Mouse (Mus musculus) forebrain, embryonic 11.5 days (tissue): Measurements from ENCODE around the gene Nadk2. TPM values are rescaled to one million over a fixed set of nuclear protein-coding genes. Genes with fewer than 3 reads are reported as not detected.

Source experiments
- ATAC-seq: fragments of 200-750 bp; cut with Nextera tagmentation; replicated peaks from 2 replicates; pipeline ENCODE4 v1.8.0; 2017; ENCODE audit warnings: moderate TSS enrichment; ENCODE audit not compliant: low FRiP score
- DNase-seq: peaks from one replicate; pipeline ENCODE4 v3.0.0-alpha.2; 2017; ENCODE audit warnings: low spot score
- H3K27ac ChIP-seq: fragments of 300-500 bp; sonication (generic); 2 replicates; pipeline ENCODE4 v1.5.1; 2014; ENCODE audit warnings: low read depth, low read length
- H3K27me3 ChIP-seq: fragments of 300-500 bp; sonication (generic); 2 replicates; pipeline ENCODE4 v1.6.1; 2014; ENCODE audit warnings: mild to moderate bottlenecking, low read length, mixed read lengths; ENCODE audit not compliant: control insufficient read depth, insufficient read depth
- H3K36me3 ChIP-seq: fragments of 300-500 bp; sonication (generic); 2 replicates; pipeline ENCODE4 v1.6.1; 2014; ENCODE audit warnings: mild to moderate bottlenecking, low read length, moderate library complexity, mixed read lengths; ENCODE audit not compliant: control insufficient read depth, insufficient read depth
- H3K4me1 ChIP-seq: fragments of 300-500 bp; sonication (generic); replicated peaks from 2 replicates; pipeline ENCODE4 v1.6.1; 2014; ENCODE audit warnings: low read length, mixed read lengths; ENCODE audit not compliant: control insufficient read depth, insufficient read depth
- H3K4me2 ChIP-seq: fragments of 300-500 bp; sonication (generic); 2 replicates; pipeline ENCODE4 v1.6.1; 2014; ENCODE audit warnings: low read depth, mild to moderate bottlenecking, low read length, moderate library complexity, mixed read lengths; ENCODE audit not compliant: severe bottlenecking
- H3K4me3 ChIP-seq: fragments of 300-500 bp; sonication (generic); 2 replicates; pipeline ENCODE4 v1.5.1; 2014; ENCODE audit warnings: low read depth, low read length
- H3K9ac ChIP-seq: fragments of 300-500 bp; sonication (generic); 2 replicates; pipeline ENCODE4 v1.6.1; 2014; ENCODE audit warnings: low read length
- H3K9me3 ChIP-seq: fragments of 300-500 bp; sonication (generic); 2 replicates; pipeline ENCODE4 v1.6.1; 2016; ENCODE audit warnings: low read length, mixed read lengths; ENCODE audit not compliant: control insufficient read depth
- WGBS: fragments of 180-500 bp; shearing (Covaris S2); extraction: QIAGEN DNeasy Blood & Tissue Kit; methylation state at CpG from one replicate; pipeline ENCODE4 v1.1.7; 2014; 5-methylcytosine and 5-hydroxymethylcytosine counted together
- polyA plus RNA-seq: library from polyadenylated mRNA; unstranded; fragments of >200 nt; fragmentation: Nextera tagmentation; extraction: Ambion mirVana; gene quantifications from 2 replicates; pipeline ENCODE4 v1.2.1, GENCODE M21; 2014

Nadk2 gene
- polyA plus RNA-seq, 1 experiment from 2014 or later, result 38.2 TPM

DNA sequence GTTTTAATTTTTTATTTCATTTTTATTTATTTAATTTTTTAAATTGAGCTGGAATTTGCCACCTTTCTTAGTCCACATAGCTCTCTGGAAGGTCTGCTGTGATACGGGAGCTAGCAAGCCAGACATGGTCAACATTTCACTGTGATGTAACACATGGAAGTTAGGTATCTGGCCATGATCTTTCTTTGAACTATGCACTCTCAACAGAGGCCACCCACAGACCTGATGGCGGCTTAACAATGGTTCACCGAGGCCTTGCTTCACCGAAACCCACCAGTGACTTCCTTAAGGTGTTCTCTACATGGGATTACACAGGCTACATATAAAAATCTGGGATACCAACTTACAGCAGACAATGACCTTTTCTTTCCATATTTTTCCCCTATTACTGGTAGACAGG is 43.1 kb downstream of the Nadk2 start:
- WGBS, result 93% methylated on average over 4 of the region's 4 CpGs
- H3K36me3 ChIP-seq, result peaks cover 16% of the 10 kb centered on the region

DNA sequence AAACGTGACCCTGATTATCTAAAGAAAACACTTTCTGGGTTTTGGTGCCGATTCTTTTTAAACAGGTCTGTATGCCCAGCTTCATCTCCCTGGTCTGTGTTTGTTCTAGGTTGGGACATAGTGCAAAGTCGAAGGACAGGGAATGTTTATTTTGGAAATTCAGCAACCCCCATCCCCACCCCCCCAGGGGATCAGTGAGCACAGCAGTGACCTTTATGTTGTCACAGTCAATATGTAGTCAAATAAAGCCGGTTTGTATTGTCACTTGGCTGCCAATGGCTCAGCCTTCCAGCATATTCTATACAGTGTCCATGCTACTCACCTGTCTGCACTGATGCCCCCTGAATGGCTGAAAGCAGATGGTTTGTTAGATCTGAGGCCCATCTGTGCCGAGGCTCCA is 43.5 kb downstream of the Nadk2 start:
- Histone ChIP-seq H3K9ac (no peak overlapping the region), H3K36me3 (peaks cover 16% of the 10 kb centered on the region), H3K27ac (no peak overlapping the region), H3K9me3 (no peaks in the 10 kb centered on the region), H3K4me1 (no peaks in the 10 kb centered on the region), H3K4me2 (no peak overlapping the region), H3K27me3 (no peaks in the 10 kb centered on the region), H3K4me3 (no peak overlapping the region)
- 80% methylated on average over 5 of the region's 5 CpGs for WGBS
- DNase-seq, result no peak
- ATAC-seq, result no peak

More for the DNA sequence above, 43.1 kb downstream of the Nadk2 start:
- Histone ChIP-seq H3K4me3 (no peak overlapping the region), H3K9me3 (no peaks in the 10 kb centered on the region), H3K27ac (no peak overlapping the region), H3K9ac (no peak overlapping the region), H3K4me2 (no peak overlapping the region), H3K27me3 (no peaks in the 10 kb centered on the region), H3K4me1 (no peaks in the 10 kb centered on the region)
- ATAC-seq (no peak), DNase-seq (no peak)

GRCm38 (mm10) chr15:9118852-9119251 is 47.8 kb downstream of the Nadk2 start:
- ATAC-seq (no peak), DNase-seq (no peak)
- Histone ChIP-seq H3K4me3 (no peak overlapping the region), H3K27ac (no peak overlapping the region), H3K36me3 (peaks cover 15% of the 10 kb centered on the region), H3K27me3 (no peaks in the 10 kb centered on the region), H3K9ac (no peak overlapping the region), H3K4me2 (no peak overlapping the region), H3K4me1 (no peaks in the 10 kb centered on the region), H3K9me3 (no peaks in the 10 kb centered on the region)
- WGBS, result 89% methylated on average over 4 of the region's 4 CpGs

GRCm38 (mm10) chr15:9120081-9120480 is 49.0 kb downstream of the Nadk2 start:
- Histone ChIP-seq H3K27ac (no peak overlapping the region), H3K27me3 (no peaks in the 10 kb centered on the region), H3K4me3 (no peak overlapping the region), H3K4me1 (no peaks in the 10 kb centered on the region), H3K9ac (no peak overlapping the region), H3K9me3 (no peaks in the 10 kb centered on the region), H3K4me2 (no peak overlapping the region), H3K36me3 (peaks cover 13% of the 10 kb centered on the region; the same call in 1 of the 2 replicates)
- peak; percentile 53; the same call in 1 of the 2 replicates for ATAC-seq
- peak; percentile 69 for DNase-seq
- 90% methylated on average over 2 of the region's 2 CpGs for WGBS

DNA sequence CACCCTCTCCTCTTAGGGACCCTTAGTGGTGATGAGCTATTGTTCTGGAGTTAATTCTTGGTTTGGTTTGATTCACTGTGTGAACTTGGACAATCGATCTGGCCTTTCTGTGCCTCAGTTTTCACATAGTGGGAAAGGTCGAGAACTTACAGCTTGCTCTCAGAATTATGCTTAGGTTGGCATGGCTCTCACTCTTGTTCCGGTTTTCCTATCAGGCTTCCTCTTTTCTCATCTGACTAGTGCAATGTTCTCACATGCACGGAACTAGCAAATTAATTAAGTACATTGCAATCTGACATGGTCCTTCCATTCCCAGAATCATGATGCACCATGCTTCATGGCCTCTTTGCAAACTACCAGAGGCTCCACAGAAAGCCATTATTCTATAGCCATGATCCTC is 51.9 kb downstream of the Nadk2 start:
- Histone ChIP-seq H3K36me3 (peaks cover 7% of the 10 kb centered on the region; the same call in 1 of the 2 replicates), H3K27me3 (no peaks in the 10 kb centered on the region), H3K9me3 (no peaks in the 10 kb centered on the region), H3K4me1 (no peaks in the 10 kb centered on the region), H3K4me3 (no peak overlapping the region), H3K4me2 (no peak overlapping the region), H3K27ac (no peak overlapping the region), H3K9ac (no peak overlapping the region)
- no peak for ATAC-seq
- DNase-seq, result no peak
- WGBS, result 94% methylated on average over 4 of the region's 4 CpGs

DNA sequence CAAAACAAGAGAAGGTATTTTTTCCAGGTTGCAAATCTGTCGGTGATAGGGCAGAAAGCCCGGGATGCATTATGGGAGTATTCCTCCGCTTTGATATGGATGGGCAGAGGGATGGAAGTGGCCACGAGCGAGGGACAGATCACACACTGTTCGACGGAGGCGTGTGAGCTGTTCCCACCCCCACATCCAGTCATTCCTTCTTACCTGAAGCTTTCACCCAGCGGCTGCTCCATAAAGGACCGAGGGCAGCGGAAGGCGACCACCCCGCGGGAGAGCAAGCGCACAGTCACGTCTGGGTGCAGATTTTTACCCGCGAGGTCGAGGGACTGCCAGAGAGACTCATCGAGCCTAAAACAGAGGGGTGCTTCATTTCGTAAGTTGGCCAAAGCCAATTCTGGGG is 53.8 kb downstream of the Nadk2 start:
- H3K4me3 ChIP-seq, result no peak overlapping the region
- ATAC-seq (no peak), DNase-seq (no peak)
- no peaks in the 10 kb centered on the region for H3K9me3 ChIP-seq
- H3K27ac ChIP-seq, result no peak overlapping the region
- no peak overlapping the region for H3K9ac ChIP-seq
- H3K36me3 ChIP-seq, result peaks cover 3% of the 10 kb centered on the region; the same call in 1 of the 2 replicates
- H3K4me1 ChIP-seq, result no peaks in the 10 kb centered on the region
- no peak overlapping the region for H3K4me2 ChIP-seq
- no peaks in the 10 kb centered on the region for H3K27me3 ChIP-seq
- 93% methylated on average over 21 of the region's 21 CpGs for WGBS

- peaks cover 4% of the 10 kb centered on the region; the same call in 1 of the 2 replicates for H3K36me3 ChIP-seq
- H3K4me3 ChIP-seq, result no peak overlapping the region
- H3K9ac ChIP-seq, result no peak overlapping the region
- no peak overlapping the region for H3K4me2 ChIP-seq
- H3K4me1 ChIP-seq, result no peaks in the 10 kb centered on the region
- ATAC-seq, result no peak
- no peak for DNase-seq
- H3K27ac ChIP-seq, result no peak overlapping the region
- no peaks in the 10 kb centered on the region for H3K27me3 ChIP-seq
- H3K9me3 ChIP-seq, result no peaks in the 10 kb centered on the region
- WGBS, result 91% methylated on average over 7 of the region's 7 CpGs
Measured at GRCm38 (mm10) chr15:9127051-9127791, 56.2 kb downstream of the Nadk2 start.

GRCm38 (mm10) chr15:9130772-9131498 is 59.9 kb downstream of the Nadk2 start:
- ATAC-seq (no peak), DNase-seq (no peak)
- no peak overlapping the region for H3K4me3 ChIP-seq
- H3K9ac ChIP-seq, result no peak overlapping the region
- H3K27me3 ChIP-seq, result no peaks in the 10 kb centered on the region
- H3K9me3 ChIP-seq, result no peaks in the 10 kb centered on the region
- H3K4me2 ChIP-seq, result no peak overlapping the region
- no peak overlapping the region for H3K27ac ChIP-seq
- H3K4me1 ChIP-seq, result no peaks in the 10 kb centered on the region
- WGBS, result 84% methylated on average over 9 of the region's 9 CpGs
- peaks cover 7% of the 10 kb centered on the region for H3K36me3 ChIP-seq
